Mouse (Mus musculus) embryonic facial prominence, embryonic 11.5 days (tissue): ENCODE results near the gene Ramp1. TPM values are rescaled to one million over a fixed set of nuclear protein-coding genes. Genes with fewer than 3 reads are reported as not detected.

Source experiments
- ATAC-seq: fragments of 200-750 bp; cut with Nextera tagmentation; replicated peaks from 2 replicates; pipeline ENCODE4 v1.8.0; 2017; ENCODE audit warnings: low read depth; ENCODE audit not compliant: insufficient number of reproducible peaks, low FRiP score, low TSS enrichment
- DNase-seq: peaks from one replicate; pipeline ENCODE4 v3.0.0-alpha.2; 2015; ENCODE audit warnings: low spot score
- H3K27ac ChIP-seq: fragments of 300-500 bp; sonication (generic); replicated peaks from 2 replicates; pipeline ENCODE4 v1.5.1; 2014; ENCODE audit warnings: mild to moderate bottlenecking, low read depth, low read length, control low read depth
- H3K27me3 ChIP-seq: fragments of 300-500 bp; sonication (generic); 2 replicates; pipeline ENCODE4 v1.6.1; 2014; ENCODE audit warnings: mild to moderate bottlenecking, low read length, moderate library complexity, mixed read lengths; ENCODE audit not compliant: control insufficient read depth, insufficient read depth
- H3K36me3 ChIP-seq: fragments of 300-500 bp; sonication (generic); replicated peaks from 2 replicates; pipeline ENCODE4 v1.6.1; 2014; ENCODE audit warnings: low read depth, mild to moderate bottlenecking, low read length, moderate library complexity, mixed read lengths; ENCODE audit not compliant: control insufficient read depth, insufficient read depth
- H3K4me1 ChIP-seq: fragments of 300-500 bp; sonication (generic); 2 replicates; pipeline ENCODE4 v1.6.1; 2014; ENCODE audit warnings: low read length, mixed read lengths; ENCODE audit not compliant: control insufficient read depth, insufficient read depth
- H3K4me2 ChIP-seq: fragments of 300-500 bp; sonication (generic); 2 replicates; pipeline ENCODE4 v1.6.1; 2014; ENCODE audit warnings: low read depth, mild to moderate bottlenecking, control low read depth, low read length, moderate library complexity
- H3K4me3 ChIP-seq: fragments of 300-500 bp; sonication (generic); 2 replicates; pipeline ENCODE4 v1.5.1; 2014; ENCODE audit warnings: low read depth, low read length, control low read depth
- H3K9ac ChIP-seq: fragments of 300-500 bp; sonication (generic); replicated peaks from 2 replicates; pipeline ENCODE4 v1.6.1; 2014; ENCODE audit warnings: mild to moderate bottlenecking, control low read depth, low read length
- H3K9me3 ChIP-seq: fragments of 300-500 bp; sonication (generic); replicated peaks from 2 replicates; pipeline ENCODE4 v1.6.1; 2016; ENCODE audit warnings: mild to moderate bottlenecking, low read length, inconsistent platforms, mixed read lengths; ENCODE audit not compliant: control insufficient read depth
- WGBS: fragments of 180-500 bp; shearing (Covaris S2); extraction: QIAGEN DNeasy Blood & Tissue Kit; methylation state at CpG from one replicate; pipeline ENCODE4 v1.1.7; 2014; 5-methylcytosine and 5-hydroxymethylcytosine counted together
- polyA plus RNA-seq: library from polyadenylated mRNA; unstranded; fragments of >200 nt; fragmentation: Nextera tagmentation; extraction: Ambion mirVana; gene quantifications from 2 replicates; pipeline ENCODE4 v1.2.1, GENCODE M21; 2014

The Ramp1 gene
- polyA plus RNA-seq, 1 experiment from 2014 or later, result 0.41 TPM

DNA sequence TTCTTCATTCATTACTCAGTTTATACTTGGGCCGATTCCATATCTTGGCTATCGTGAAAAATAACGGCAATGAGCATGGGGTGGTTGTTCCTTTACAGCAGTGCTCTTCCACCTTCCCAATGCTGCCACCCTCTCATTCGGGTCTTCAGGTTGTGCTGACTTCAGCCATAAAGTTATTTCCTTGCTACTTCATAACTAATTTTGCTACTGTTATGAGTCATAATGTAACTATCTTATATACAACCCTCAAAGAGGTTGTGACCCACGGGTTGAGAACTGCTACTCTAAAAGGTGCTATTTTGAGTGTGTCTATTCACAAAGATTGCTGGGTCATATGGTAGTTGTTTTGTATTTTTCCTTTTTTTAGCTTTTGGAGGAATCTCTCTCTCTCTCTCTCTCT is 80.2 kb downstream of the Ramp1 start:
- no peak overlapping the region for H3K27ac ChIP-seq
- no peaks in the 10 kb centered on the region for H3K36me3 ChIP-seq
- H3K4me3 ChIP-seq, result no peak overlapping the region
- no peak overlapping the region for H3K9ac ChIP-seq
- no peaks in the 10 kb centered on the region for H3K9me3 ChIP-seq
- ATAC-seq (no peak), DNase-seq (no peak)
- WGBS, result 92% methylated on average over 5 of the region's 5 CpGs
- no peaks in the 10 kb centered on the region for H3K27me3 ChIP-seq
- no peaks in the 10 kb centered on the region for H3K4me1 ChIP-seq
- no peak overlapping the region for H3K4me2 ChIP-seq

DNA sequence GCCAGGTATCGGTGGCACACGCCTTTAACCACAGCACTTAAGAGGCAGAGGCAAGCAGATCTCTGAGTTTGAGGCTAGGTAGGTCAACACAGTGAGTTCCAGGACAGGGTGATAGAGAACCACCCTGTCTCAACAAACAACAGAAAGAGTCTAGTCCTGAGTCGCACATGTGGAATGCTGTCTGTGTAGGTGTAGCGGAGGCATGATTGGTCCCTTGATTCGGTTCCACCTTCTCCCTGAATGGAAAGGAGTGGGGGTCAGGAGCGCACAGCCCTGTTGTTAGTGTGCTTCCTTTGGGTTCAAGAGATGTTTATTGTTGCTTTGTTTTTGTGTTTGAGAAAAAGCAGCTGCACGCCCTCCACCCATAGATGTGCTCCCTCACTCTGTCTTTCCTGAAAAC is 82.9 kb downstream of the Ramp1 start:
- no peak for ATAC-seq
- no peak for DNase-seq
- Histone ChIP-seq H3K4me1 (no peaks in the 10 kb centered on the region), H3K27ac (no peak overlapping the region), H3K9ac (no peak overlapping the region), H3K4me2 (no peak overlapping the region), H3K4me3 (no peak overlapping the region), H3K9me3 (no peaks in the 10 kb centered on the region), H3K36me3 (no peaks in the 10 kb centered on the region; the same call in 1 of the 2 replicates), H3K27me3 (no peaks in the 10 kb centered on the region)
- WGBS, result 93% methylated on average over 7 of the region's 7 CpGs

DNA sequence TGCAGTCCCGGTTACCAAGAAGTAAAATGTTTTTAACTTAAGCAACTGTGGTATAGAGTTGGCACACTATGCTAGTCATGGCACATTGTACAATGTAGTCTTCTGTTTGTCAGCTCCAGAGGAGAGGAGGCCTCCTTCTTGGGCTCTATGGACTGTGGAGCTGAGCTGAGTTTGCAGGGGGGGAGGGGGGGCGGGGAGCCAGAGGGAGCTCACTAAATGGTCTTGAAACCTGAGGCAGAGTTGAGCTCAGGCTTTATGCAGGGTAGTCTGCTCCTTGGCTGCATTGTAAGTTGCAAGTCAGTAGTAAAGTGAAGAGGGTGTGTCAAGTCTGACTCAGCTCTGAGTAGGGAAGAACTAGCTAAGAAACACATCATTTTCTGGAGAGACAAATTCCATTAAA is 92.6 kb downstream of the Ramp1 start:
- no peak for DNase-seq
- H3K27me3 ChIP-seq, result no peaks in the 10 kb centered on the region
- WGBS, result 83% methylated on average over 2 of the region's 2 CpGs
- H3K4me1 ChIP-seq, result no peaks in the 10 kb centered on the region
- H3K36me3 ChIP-seq, result no peaks in the 10 kb centered on the region; the same call in 1 of the 2 replicates
- H3K4me2 ChIP-seq, result no peak overlapping the region
- H3K27ac ChIP-seq, result no peak overlapping the region
- H3K9ac ChIP-seq, result no peak overlapping the region
- H3K9me3 ChIP-seq, result no peaks in the 10 kb centered on the region
- no peak overlapping the region for H3K4me3 ChIP-seq
- ATAC-seq, result no peak

Other genes with a start within 250 kb of the Ramp1 start
- not detected in 2 replicates for gene Prlh, start 226.7 kb upstream of the Ramp1 start, polyA plus RNA-seq
- 0.64 and 0.70 TPM in 2 replicates for gene Rab17, start 210.2 kb upstream of the Ramp1 start, polyA plus RNA-seq
- 28.5 and 30.0 TPM in 2 replicates for gene Lrrfip1, start 181.1 kb upstream of the Ramp1 start, polyA plus RNA-seq
- 0.43 and 0.74 TPM in 2 replicates for gene Rbm44, start 34.7 kb upstream of the Ramp1 start, polyA plus RNA-seq
- 93.2 and 96.4 TPM in 2 replicates for gene Ube2f, start 70.5 kb downstream of the Ramp1 start, polyA plus RNA-seq
- 10.9 and 11.7 TPM in 2 replicates for gene Scly, start 118.5 kb downstream of the Ramp1 start, polyA plus RNA-seq
- 0.06 and 0.14 TPM in 2 replicates for gene Espnl, start 142.3 kb downstream of the Ramp1 start, polyA plus RNA-seq
- gene Klhl30, start 171.2 kb downstream of the Ramp1 start, polyA plus RNA-seq, result 0.40 and 0.55 TPM in 2 replicates
- 1.3 and 2.0 TPM in 2 replicates for gene Erfe, start 186.6 kb downstream of the Ramp1 start, polyA plus RNA-seq
- gene Ilkap, start 219.0 kb downstream of the Ramp1 start, polyA plus RNA-seq, result 178 and 193 TPM in 2 replicates
- gene Hes6, start 234.2 kb downstream of the Ramp1 start, polyA plus RNA-seq, result 112 and 126 TPM in 2 replicates